Mouse (Mus musculus) heart, embryonic 11.5 days (tissue): ENCODE measurements at regions not wholly inside any gene's neighbourhood (a gene's known extent, or its start where the extent isn't known, plus 50 kb on each side); places are given as distances from the start of the nearest gene placed in this dataset.

ENCODE experiments used
- ATAC-seq: fragments of 200-750 bp; cut with Nextera tagmentation; replicated peaks from 2 replicates; pipeline ENCODE4 v1.8.0; 2017; ENCODE audit warnings: moderate library complexity; ENCODE audit not compliant: insufficient number of reproducible peaks, low FRiP score, low TSS enrichment
- H3K27ac ChIP-seq: fragments of 300-500 bp; sonication (generic); 2 replicates; pipeline ENCODE4 v1.5.1; 2014; ENCODE audit warnings: mild to moderate bottlenecking, low read depth, low read length
- H3K27me3 ChIP-seq: fragments of 300-500 bp; sonication (generic); 2 replicates; pipeline ENCODE4 v1.6.1; 2014; ENCODE audit warnings: mild to moderate bottlenecking, low read length, mixed read lengths; ENCODE audit not compliant: control insufficient read depth, insufficient read depth
- H3K36me3 ChIP-seq: fragments of 300-500 bp; sonication (generic); 2 replicates; pipeline ENCODE4 v1.6.1; 2014; ENCODE audit warnings: mild to moderate bottlenecking, low read length, moderate library complexity, mixed read lengths; ENCODE audit not compliant: control insufficient read depth, insufficient read depth
- H3K4me1 ChIP-seq: fragments of 300-500 bp; sonication (generic); 2 replicates; pipeline ENCODE4 v1.6.1; 2014; ENCODE audit warnings: low read length; ENCODE audit not compliant: control insufficient read depth, insufficient read depth
- H3K4me2 ChIP-seq: fragments of 300-500 bp; sonication (generic); 2 replicates; pipeline ENCODE4 v1.6.1; 2014; ENCODE audit warnings: mild to moderate bottlenecking, moderate library complexity
- H3K4me3 ChIP-seq: fragments of 300-500 bp; sonication (generic); 2 replicates; pipeline ENCODE4 v1.5.1; 2014; ENCODE audit warnings: low read depth, low read length
- H3K9ac ChIP-seq: fragments of 300-500 bp; sonication (generic); 2 replicates; pipeline ENCODE4 v1.6.1; 2014; ENCODE audit warnings: mild to moderate bottlenecking, low read depth, low read length, moderate library complexity
- H3K9me3 ChIP-seq: fragments of 300-500 bp; sonication (generic); replicated peaks from 2 replicates; pipeline ENCODE4 v1.6.1; 2016; ENCODE audit warnings: low read length; ENCODE audit not compliant: control insufficient read depth
- WGBS: fragments of 180-500 bp; shearing (Covaris S2); extraction: QIAGEN DNeasy Blood & Tissue Kit; methylation state at CpG from one replicate; pipeline ENCODE4 v1.1.7; 2014; ENCODE audit not compliant: insufficient replicate concordance; 5-methylcytosine and 5-hydroxymethylcytosine counted together

DNA sequence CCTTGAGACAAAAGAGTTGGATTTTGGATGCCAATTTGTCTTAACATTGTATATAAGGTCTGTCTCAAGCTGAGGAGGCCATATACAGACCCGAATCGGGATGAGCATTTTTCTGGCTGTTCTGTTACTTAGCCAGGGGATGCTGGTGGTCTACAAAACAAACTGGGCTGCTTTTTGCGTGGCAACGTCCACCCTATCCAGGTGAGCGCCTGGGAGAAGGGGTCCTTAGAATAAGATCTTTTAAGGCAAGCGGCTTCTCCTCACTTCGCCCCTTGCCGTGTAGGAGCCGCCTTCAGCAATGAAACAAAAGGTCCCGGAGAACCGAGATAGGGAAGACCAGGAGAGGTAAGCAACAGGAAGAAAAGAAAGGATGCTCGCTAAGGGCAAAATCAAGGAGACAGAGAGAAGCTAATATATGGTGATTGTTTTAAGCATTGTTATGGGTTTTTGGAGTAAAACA is 171.2 kb upstream of the 9630041A04Rik start:
- Histone ChIP-seq H3K9me3 (no peaks in the 10 kb centered on the region), H3K27me3 (no peaks in the 10 kb centered on the region), H3K9ac (no peak overlapping the region), H3K4me1 (no peaks in the 10 kb centered on the region), H3K36me3 (no peaks in the 10 kb centered on the region), H3K4me2 (no peak overlapping the region), H3K4me3 (no peak overlapping the region), H3K27ac (no peak overlapping the region)
- no peak for ATAC-seq
- 24% methylated on average over 12 of the region's 12 CpGs for WGBS

GRCm38 (mm10) chr9:101689532-101690401 is 171.9 kb upstream of the 9630041A04Rik start:
- Histone ChIP-seq H3K4me1 (no peaks in the 10 kb centered on the region), H3K36me3 (no peaks in the 10 kb centered on the region), H3K4me3 (no peak overlapping the region), H3K9ac (no peak overlapping the region), H3K4me2 (no peak overlapping the region), H3K27ac (no peak overlapping the region), H3K27me3 (no peaks in the 10 kb centered on the region), H3K9me3 (no peaks in the 10 kb centered on the region)
- WGBS = 18% methylated on average over 11 of the region's 11 CpGs
- ATAC-seq = no peak

DNA sequence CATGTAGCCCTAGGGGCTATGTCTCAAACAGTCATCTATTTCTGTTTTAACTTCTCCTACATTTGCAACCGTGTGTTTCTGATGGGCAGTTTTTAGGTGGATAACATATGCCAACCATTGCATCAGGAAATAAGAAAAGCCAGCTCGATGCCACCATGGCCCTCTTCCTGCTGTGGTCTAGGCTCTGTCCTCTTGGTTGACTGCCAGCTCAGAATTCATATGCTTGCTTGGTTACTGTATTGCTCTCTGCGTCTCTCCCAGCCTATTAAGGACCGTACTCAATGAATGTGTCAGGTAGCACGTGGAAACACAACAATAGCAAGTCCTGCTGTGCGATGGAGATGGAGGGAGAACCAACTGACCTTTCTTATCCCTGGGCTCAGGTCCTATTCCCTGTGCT is 174.4 kb upstream of the 9630041A04Rik start:
- Histone ChIP-seq H3K9ac (no peak overlapping the region), H3K36me3 (no peaks in the 10 kb centered on the region), H3K4me2 (no peak overlapping the region), H3K27me3 (no peaks in the 10 kb centered on the region), H3K4me1 (no peaks in the 10 kb centered on the region), H3K27ac (no peak overlapping the region), H3K4me3 (no peak overlapping the region), H3K9me3 (no peaks in the 10 kb centered on the region)
- WGBS = 78% methylated on average over 6 of the region's 6 CpGs
- no peak for ATAC-seq

DNA sequence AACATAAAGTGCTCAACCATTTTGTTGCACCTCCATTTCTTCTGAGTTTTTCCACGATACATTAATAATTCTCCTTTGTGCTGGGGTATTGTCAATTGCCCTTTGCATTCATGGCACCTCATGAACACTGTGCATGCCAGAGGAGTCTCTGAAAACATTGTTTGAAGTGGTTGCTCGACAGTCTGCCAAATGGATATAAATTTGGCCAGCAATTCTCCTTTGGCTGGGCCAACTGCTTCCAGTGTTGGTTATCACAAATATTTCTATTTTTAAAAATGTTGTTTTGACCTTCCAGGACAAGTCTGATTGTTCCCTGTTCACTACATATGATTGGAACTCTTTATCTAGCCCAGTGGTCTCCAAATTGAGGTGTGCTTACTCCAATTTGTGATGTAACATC is 184.1 kb upstream of the 9630041A04Rik start:
- WGBS = 84% methylated on average over 2 of the region's 2 CpGs
- Histone ChIP-seq H3K9me3 (no peaks in the 10 kb centered on the region), H3K36me3 (no peaks in the 10 kb centered on the region), H3K27ac (no peak overlapping the region), H3K9ac (no peak overlapping the region), H3K27me3 (no peaks in the 10 kb centered on the region), H3K4me1 (no peaks in the 10 kb centered on the region), H3K4me2 (no peak overlapping the region), H3K4me3 (no peak overlapping the region)
- ATAC-seq = no peak

DNA sequence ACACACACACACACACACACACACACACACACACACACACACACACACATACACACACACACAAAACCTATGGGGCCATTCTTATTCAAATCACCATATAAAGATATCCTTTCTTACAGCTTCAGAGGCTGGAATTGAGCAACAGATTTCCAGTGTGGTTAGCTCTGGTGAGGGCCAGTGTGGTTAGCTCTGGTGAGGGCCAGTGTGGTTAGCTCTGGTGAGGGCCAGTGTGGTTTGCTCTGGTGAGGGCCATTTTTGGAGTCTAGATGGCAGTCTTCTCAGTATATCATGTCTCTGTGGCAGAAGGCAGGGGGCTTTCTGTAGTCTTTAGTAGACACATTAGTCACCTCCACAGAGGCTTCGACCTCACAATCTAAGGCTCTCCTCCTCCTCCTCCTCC is 191.5 kb upstream of the 9630041A04Rik start:
- Histone ChIP-seq H3K4me2 (no peak overlapping the region), H3K27me3 (no peaks in the 10 kb centered on the region), H3K9me3 (no peaks in the 10 kb centered on the region), H3K27ac (no peak overlapping the region), H3K9ac (no peak overlapping the region), H3K36me3 (no peaks in the 10 kb centered on the region), H3K4me1 (no peaks in the 10 kb centered on the region), H3K4me3 (no peak overlapping the region)
- 73% methylated on average over 1 of the region's 1 CpGs for WGBS
- no peak for ATAC-seq

DNA sequence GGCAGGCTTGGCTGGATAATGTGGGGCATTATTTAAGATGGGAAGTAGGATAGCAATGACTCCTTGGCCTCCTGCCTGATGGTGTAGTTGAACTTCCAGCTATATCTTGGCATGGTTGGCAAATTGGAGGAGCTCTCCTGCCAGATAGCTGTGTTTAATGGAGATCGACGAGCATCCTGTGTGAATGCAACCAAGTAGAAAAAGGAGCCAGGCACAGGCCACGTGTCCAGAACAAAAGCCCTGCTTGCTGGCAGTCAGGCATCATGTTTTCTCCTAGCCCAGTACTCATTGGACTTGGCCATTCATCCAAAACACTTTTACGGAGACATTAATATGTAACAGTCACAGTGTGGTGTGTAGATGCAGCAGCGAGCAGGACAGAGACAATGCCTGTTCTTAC is 211.8 kb upstream of the 9630041A04Rik start:
- H3K4me3 ChIP-seq = no peak overlapping the region
- H3K27me3 ChIP-seq = no peaks in the 10 kb centered on the region
- 82% methylated on average over 5 of the region's 5 CpGs for WGBS
- H3K36me3 ChIP-seq = no peaks in the 10 kb centered on the region
- H3K9me3 ChIP-seq = no peaks in the 10 kb centered on the region
- no peak overlapping the region for H3K4me2 ChIP-seq
- no peak overlapping the region for H3K27ac ChIP-seq
- no peak overlapping the region for H3K9ac ChIP-seq
- ATAC-seq = no peak
- H3K4me1 ChIP-seq = no peaks in the 10 kb centered on the region

DNA sequence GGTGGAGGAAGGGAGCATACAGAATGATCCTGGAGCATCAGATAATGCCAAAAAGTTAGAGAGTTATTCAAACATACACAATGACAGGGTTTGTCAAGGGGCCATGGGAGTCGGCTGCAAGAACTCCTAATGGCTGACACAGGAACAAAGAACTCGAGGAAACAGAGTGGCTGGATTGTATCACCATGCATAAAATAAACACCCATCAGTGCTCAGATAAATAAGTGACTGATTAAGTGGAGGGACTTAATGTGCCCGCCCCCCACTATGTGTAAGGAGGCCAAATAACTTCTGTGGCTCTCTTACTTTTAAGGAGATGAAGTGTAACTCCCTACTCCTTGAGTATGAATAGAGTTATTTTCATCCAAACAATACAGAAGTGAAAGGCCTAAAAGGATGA is 220.1 kb upstream of the 9630041A04Rik start:
- H3K4me1 ChIP-seq = no peaks in the 10 kb centered on the region
- H3K9me3 ChIP-seq = no peaks in the 10 kb centered on the region
- H3K9ac ChIP-seq = no peak overlapping the region
- no peak overlapping the region for H3K4me3 ChIP-seq
- no peaks in the 10 kb centered on the region for H3K36me3 ChIP-seq
- 33% methylated on average over 3 of the region's 3 CpGs for WGBS
- no peak for ATAC-seq
- H3K27ac ChIP-seq = no peak overlapping the region
- no peaks in the 10 kb centered on the region for H3K27me3 ChIP-seq
- no peak overlapping the region for H3K4me2 ChIP-seq

GRCm38 (mm10) chr9:101640598-101640997 is 221.0 kb upstream of the 9630041A04Rik start:
- Histone ChIP-seq H3K9ac (no peak overlapping the region), H3K36me3 (no peaks in the 10 kb centered on the region), H3K27ac (no peak overlapping the region), H3K4me3 (no peak overlapping the region), H3K9me3 (no peaks in the 10 kb centered on the region), H3K4me2 (no peak overlapping the region), H3K27me3 (no peaks in the 10 kb centered on the region), H3K4me1 (no peaks in the 10 kb centered on the region)
- no peak for ATAC-seq

- Histone ChIP-seq H3K9me3 (no peaks in the 10 kb centered on the region), H3K27ac (no peak overlapping the region), H3K4me1 (no peaks in the 10 kb centered on the region), H3K4me3 (no peak overlapping the region), H3K4me2 (no peak overlapping the region), H3K36me3 (no peaks in the 10 kb centered on the region), H3K27me3 (no peaks in the 10 kb centered on the region), H3K9ac (no peak overlapping the region)
- ATAC-seq = no peak
- WGBS = 61% methylated on average over 2 of the region's 2 CpGs
These were observed 245.4 kb upstream of the 9630041A04Rik start for GRCm38 (mm10) chr9:101616261-101616660.
